Mouse (Mus musculus): Measurements from ENCODE around the gene Git2.

DNA sequence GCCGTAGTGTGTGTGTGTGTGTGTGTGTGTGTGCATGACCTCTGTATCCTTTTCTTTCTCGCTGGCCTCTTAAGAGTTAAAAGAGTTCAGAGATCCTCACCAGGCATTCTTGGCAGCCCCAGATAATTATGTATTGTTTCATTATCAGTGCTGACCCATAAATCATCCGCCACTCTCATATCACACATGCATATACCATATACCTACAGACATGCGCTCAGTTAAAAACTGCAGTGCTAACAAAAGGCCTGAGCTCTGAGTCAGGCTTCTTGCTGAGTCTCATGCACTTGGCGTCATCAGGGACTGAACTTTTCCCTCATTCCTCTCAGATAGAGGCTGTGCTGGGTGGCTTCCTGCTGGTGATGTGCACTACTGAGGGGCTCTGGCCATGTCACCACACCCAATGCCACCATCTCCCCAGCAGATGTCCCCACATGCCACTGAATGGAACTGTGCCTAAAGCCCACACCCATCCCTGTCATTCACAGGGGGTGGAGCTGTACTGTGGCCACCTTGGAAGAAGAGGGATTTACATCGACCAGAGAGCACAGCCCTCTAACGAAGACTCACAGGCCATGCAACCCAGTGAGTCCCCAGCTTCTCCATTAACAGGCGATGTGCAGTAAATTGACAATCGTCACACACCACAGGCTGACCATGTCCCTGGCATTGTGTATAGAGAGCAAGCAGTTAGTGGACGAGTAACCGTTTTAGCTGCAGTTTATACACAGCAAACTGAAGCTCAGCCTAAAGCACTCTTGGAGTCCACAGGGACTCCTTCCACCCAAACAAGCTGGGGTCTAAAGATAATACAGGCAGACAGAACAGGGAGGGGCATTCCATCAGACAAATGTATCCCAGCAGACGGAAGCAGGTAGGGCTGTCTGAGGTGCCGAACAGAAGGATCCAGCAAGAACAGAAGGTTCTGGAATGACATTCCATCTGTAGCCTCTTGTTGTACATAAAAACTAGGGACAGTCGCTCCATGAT, 72.6 kb downstream of the Git2 start:
- peak; percentile 59 to 85 (median 75) for TF ChIP-seq CTCF (IDR thresholded peaks at IDR 0.05 in 2 of 3, conservative IDR thresholded peaks at IDR 0.05 in 1 of 3; ENCODE audit: control insufficient read depth in 1 of 3, insufficient read depth in 1 of 3, low read depth in 2 of 3, low read length in 3 of 3, poor library complexity in 1 of 3, severe bottlenecking in 1 of 3)
- TF ChIP-seq RAD21 (IDR thresholded peaks at IDR 0.05; ENCODE audit: low read depth, low read length), result peak; percentile 87
- no peak for TF ChIP-seq EP300 (IDR thresholded peaks at IDR 0.05; ENCODE audit: low read depth in 1 of 2, low read length in 2 of 2)
- TF ChIP-seq POLR2A (IDR thresholded peaks at IDR 0.05; ENCODE audit: control insufficient read depth in 1 of 2, insufficient read depth in 1 of 2, low read depth in 1 of 2, low read length in 2 of 2, poor library complexity in 1 of 2), result no peak
